Mouse (Mus musculus) thymus, adult 18-20 months (tissue): ENCODE measurements around the gene Fiz1.
A peak's percentile ranks its signal among the peaks of the same experiment; 100 is the strongest.

Experiments
- DNase-seq, 2 experiments: peaks; one replicate each; pipeline ENCODE4 v3.0.0; 2022; ENCODE audit warnings: mixed read lengths in 2 of 2

Fiz1 gene

DNA sequence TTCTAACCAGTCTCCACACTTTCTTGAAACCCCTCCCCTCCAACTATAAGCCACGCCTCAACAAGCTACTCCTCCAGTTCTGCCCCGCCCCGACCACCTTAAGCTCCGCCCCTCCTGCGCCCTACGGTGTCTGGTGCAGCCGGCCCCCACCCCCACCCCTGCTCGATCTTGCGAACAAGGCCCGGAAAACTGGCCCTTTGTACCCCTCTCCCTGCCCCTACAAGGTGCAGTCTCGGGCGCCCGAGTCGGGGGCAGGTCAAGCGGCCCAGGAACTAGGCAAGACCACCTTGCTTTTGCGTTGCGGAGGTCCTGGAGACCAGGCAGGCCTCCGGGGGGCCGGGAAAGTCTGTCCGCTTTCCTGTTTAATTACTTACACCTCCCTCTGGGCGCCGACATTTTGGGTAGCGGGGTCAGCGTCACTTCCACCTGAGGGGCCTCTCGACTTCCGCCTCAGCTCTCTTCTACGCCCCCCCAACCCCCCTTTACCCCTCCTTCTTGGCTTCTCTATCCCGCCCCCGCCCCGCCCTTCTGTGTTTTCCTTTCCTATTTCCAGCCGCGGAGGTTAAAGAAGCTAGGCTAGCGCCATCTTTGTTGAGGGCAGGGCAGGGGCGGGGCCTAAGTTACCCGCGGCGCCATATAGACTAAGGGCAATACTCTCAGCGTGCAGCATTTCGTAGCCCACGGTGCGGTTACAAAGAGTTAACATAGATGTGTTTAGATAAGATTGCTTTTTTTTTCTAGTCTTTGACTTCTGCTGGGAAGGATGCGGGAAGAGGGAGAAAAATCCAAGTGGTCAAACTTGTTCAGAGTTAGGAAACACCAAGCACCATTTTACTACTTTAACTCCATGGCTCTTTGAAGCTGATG lies at the start of gene Fiz1, which contains the start of gene Zfp524:
Fiz1 (minus strand) TSS at position 447 of the 867 bp plus-strand sequence.
Zfp524 (plus strand) TSS at position 165 of the 867 bp plus-strand sequence.
- DNase-seq = peak; percentile 90 to 94

GRCm38 (mm10) chr7:5062360-5063001 lies 48.0 kb upstream of the Fiz1 start:
- peak in 1 of 2 experiments; percentile 63 for DNase-seq

GRCm38 (mm10) chr7:5061774-5062359 lies 47.4 kb upstream of the Fiz1 start, which contains the start of gene U2af2:
U2af2 (plus strand) TSS chr7:5062143.
- peak; percentile 90 to 91 for DNase-seq

DNA sequence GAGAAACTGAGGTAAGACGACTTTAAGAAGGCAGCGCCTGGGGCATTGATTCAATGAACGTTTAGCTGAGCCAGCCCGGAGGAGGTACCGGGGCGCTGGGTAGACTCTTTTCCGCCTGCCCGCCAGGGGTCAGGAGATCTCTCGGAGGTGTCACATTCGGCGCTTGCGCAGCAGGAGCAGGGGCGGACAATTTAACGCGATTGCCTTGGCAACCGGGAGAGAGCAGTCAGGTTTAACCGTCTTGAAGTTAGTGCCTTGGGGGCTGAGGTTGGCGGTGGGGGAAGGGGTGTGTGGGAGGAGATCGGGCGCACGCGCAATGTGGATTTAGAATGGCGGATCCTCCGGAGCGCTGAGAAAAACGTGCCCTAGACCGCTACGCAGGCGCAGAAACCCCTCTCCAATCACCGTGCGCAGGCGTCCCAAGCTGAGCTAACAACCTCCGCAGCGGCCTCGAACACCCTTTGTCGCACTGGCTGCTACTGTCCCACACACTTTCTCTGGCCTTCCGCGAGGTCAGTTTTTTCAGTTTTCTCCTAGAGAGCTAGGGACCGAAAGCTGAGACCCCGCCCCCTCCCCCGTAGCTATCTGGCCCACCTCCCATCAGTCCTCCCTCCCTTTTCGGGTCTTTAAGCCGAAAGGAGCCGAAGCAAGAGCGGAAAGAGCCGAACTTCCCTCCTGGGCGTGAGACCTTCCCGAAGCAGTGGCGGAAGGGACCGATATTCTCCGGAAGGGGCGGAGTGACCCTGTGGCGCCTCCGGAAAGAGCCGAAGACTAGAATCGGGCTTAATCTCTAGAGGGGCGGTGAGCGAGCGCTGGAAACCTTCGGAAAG lies 46.7 kb upstream of the Fiz1 start:
- peak; percentile 95 to 98 for DNase-seq

- DNase-seq = peak; percentile 56 to 67
Observed at GRCm38 (mm10) chr7:5060239-5060731, 45.8 kb upstream of the Fiz1 start.

DNA sequence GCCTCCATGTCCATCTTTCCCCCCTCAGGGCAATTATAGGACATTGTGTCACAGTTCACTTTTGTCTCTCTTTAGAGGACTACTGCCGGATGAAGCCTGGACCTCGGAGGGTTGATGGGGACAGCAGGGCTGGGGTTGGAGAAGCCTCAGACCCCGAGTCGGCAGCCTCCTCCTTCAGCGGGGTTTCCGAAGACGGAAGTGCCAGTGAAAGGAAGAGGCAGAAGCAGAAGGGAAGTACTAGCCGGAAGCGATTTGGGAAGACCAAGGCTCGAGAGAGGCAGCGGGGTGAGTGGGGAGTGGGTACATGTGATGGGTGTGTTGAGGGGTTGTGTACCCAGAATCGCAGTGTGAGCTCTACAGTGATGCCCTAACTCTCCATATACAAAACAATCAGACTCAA lies 44.9 kb upstream of the Fiz1 start:
- no peak for DNase-seq

DNA sequence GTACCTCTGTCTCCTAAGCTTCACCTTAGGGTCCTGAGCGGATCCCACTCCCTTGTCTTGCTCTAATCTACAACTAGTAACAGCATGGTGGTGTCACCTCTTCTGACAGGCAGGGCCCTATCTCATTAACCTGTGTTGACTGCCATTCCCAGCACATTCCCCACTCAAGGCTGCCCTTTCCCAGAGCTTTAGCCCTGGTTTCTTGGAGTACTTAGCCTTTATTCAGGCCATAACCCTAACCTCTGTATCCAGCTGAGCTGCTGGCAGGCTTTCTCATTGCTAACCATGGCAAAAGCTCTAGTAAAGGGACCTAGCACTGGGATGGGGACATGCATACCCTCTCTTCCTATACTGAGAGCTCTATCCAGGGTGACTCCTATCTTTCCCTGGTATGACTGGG lies 44.1 kb upstream of the Fiz1 start:
- no peak for DNase-seq

DNA sequence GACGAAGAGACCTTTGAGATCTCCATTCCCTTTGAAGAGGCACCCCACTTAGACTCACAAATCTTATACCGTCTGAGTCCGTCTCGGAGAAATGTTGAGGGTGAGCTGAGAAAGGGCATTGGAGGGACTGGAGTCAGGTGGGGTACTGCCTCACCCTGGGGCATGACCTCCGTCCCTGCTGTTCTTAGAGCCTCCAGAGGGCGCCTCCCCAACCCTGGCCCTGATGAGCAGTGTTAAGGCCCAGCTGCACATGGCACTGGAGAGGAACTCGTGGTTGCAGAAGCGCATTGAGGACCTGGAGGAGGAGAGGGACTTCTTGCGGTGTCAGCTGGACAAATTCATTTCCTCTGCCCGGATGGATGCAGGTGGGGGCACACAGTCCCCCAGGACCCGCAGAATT lies 43.3 kb upstream of the Fiz1 start:
- DNase-seq = no peak

DNA sequence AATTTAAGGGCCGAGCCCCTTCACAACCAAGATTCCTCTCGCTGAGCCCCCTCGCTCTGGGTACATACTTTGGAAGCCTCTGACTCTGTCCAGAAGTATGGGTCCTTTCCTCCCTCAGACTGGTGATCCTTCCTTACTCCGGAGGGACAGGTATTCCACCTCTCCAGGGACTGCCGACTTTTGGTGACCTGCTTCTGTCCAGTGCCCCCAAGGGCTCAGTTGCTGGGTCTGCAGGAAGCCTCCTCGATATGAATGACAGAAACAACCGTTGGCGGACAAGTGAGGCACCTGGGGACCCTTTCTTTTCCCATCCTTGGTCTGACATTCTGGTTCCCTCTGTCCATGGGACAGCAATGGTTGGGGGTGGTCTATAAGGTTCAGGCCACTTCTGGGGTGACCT lies 42.9 kb upstream of the Fiz1 start:
- DNase-seq = no peak

DNA sequence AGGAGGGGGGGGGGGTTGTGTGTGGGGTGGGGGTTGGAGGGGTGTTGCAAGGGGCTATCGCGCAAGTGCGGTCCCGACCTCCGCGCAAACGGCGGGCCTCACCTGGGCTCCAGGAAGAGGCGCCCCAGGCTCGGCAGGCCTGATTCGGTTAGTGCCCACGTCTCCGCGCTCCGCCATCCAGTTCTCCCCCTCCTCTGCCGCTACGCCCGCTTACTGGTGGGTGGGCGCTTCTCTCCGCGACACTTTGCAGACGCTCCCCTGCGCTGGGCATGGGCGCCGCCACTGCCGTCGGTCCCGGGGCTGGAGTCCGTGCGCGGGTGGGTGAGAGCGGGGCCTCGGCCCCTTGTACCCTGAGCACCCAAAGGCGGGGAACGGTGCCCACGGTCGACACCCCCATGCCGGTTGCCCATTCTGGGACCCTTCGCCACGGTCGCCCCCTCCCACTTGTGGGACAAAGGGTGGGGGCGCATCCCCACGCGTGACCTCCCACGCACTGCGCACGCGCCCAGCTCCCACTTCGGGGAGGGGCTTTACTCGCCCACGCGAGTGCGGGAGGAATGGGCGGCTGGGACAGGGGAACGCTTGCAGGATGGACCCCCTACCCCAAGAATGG lies 42.3 kb upstream of the Fiz1 start:
- no peak for DNase-seq

DNA sequence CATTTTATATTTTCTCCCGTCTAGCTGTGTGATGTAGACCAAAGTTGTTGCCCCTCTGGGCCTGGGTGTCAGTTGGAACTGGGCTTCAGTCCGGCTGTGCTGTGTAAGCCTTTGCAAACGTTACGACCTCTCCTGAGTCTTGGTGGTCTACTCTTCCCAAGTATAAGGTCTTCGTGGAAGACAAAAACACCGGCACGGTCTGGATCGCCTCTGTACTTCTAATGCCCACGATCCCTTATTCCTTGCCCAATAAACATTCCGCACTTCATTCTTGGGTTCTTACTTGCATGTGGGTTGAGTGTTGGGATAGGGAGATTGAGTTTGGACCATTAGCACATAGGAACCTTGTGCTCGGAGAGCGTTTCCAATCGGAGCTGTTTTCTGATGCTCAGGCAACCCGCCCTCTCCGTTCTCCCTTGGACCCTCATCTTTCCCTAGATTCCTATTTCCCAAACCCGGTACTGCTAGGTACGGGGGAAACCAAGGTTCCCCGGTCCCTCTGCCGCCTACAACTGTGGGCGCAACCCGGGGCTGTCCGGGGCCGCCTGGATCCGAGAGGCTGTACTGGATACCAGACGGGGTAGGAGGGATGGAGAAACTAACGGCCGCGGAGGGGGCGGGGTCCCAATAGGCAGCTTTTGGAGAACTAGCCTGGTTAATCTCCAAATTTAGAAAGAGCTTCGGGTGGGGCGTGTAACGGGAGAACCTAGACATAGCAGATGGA lies 39.1 kb upstream of the Fiz1 start:
- DNase-seq = no peak

DNA sequence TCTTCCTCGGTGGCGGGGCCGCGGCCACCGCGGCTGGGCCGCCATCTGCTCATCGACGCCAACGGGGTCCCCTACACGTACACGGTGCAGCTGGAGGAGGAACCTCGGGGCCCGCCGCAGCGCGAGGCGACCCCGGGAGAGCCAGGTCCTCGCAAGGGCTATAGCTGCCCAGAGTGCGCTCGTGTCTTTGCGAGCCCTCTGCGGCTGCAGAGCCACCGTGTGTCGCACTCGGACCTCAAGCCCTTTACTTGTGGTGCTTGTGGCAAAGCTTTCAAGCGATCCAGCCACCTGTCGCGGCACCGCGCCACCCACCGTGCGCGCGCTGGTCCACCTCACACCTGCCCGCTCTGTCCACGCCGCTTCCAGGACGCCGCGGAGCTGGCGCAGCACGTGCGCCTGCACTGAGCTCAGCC lies 38.4 kb upstream of the Fiz1 start:
- no peak for DNase-seq

DNA sequence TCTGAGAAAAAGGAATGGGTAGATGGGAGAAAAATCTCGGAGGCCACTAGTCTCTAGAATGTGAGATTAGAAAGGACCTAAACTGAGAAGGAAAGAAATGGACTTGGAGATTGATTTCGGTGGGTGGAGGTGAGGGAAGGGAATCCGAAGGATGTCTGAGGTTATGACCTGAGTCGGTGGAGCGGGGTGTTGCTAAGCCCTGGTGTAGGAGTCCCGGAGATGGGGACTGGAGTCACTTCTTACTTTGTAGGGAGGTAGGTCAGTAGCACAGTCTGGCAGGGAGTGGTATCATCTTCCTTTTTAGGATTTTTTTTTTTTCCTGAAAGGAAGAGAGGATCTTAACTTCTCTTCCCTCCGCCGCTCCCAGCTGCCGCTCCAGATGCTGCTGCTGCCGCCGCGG lies 37.9 kb upstream of the Fiz1 start:
- DNase-seq = no peak

GRCm38 (mm10) chr7:5051193-5052192 lies 37.0 kb upstream of the Fiz1 start, which contains the start of gene Zfp580:
Zfp580 (plus strand) TSS chr7:5051538.
- DNase-seq = peak; percentile 31 to 34

- no peak for DNase-seq
Observed at GRCm38 (mm10) chr7:5047313-5047712, 32.8 kb upstream of the Fiz1 start.

GRCm38 (mm10) chr7:5046112-5046511 lies 31.6 kb upstream of the Fiz1 start:
- DNase-seq = no peak

GRCm38 (mm10) chr7:5044981-5045380 lies 30.5 kb upstream of the Fiz1 start:
- no peak for DNase-seq

DNA sequence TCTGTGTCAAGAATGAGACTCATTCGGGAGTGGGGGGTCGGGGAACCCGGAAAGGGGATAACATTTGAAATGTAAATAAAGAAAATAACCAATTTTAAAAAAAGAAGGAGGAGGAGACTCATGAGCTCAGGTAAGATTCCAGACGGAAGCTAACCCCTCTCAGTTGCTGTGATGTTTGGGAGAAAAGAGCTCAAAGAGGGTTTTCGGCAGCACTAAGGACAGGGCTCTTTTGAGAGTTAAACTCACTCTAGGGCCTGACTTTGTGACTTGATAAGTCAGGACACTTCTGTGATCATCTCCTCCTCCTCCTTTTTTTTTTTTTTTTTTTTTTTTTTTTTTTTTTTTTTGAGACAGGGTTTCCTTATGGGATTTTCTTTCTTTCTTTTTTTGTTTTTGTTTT lies 24.4 kb upstream of the Fiz1 start:
- DNase-seq = no peak

GRCm38 (mm10) chr7:5038109-5038732 lies 23.7 kb upstream of the Fiz1 start, which contains the start of gene Zfp784:
Zfp784 (minus strand) TSS chr7:5038446.
- peak; percentile 88 to 90 for DNase-seq
